Mouse (Mus musculus) brain, embryonic 14.5 days (tissue): ENCODE results near the gene Tmem121b. TPM values are rescaled to one million over a fixed set of nuclear protein-coding genes. Genes with fewer than 3 reads are reported as not detected.

Experiments
- DNase-seq: peaks from one replicate; pipeline ENCODE4 v3.0.0-alpha.2; 2011; ENCODE audit warnings: low read depth
- CTCF ChIP-seq: fragments of 200-500 bp; IDR thresholded peaks from 2 replicates; pipeline ENCODE4 v1.5.1; 2012; ENCODE audit warnings: inconsistent platforms, mild to moderate bottlenecking, moderate library complexity, borderline replicate concordance; ENCODE audit not compliant: insufficient read depth, insufficient read length; ENCODE audit errors: extremely low read depth
- POLR2A ChIP-seq: fragments of 200-500 bp; IDR thresholded peaks from 2 replicates; pipeline ENCODE4 v1.6.1; 2012; ENCODE audit warnings: mild to moderate bottlenecking, inconsistent platforms, borderline replicate concordance; ENCODE audit not compliant: poor library complexity, insufficient read depth, insufficient read length, severe bottlenecking; ENCODE audit errors: extremely low read depth
- polyA plus RNA-seq: library from polyadenylated mRNA; depleted of rRNA; stranded (reverse); fragments of >200 nt; gene quantifications from 2 replicates; pipeline ENCODE4 v1.2.3, GENCODE M21; 2012

The Tmem121b gene
- polyA plus RNA-seq, 1 experiment: 15.6 TPM

DNA sequence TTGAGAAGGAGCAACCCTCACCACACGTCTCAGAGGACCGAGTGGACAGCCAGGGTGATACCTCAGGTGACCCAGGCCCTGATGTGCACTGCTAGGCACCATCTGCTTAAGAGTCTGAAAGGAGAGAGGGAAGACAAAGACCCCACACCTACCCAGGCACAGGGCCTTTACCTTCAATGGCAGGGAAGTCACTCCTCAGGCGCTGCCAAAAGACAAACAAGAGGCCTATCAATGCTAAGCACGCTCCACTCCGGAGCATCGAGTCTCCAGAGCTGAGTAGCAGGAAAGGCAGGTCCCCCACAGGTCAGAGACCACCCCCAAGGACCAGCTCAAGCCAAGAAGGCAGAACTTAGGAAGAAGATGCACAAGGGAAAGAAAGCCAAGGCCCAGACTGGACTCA lies 23.3 kb upstream of the Tmem121b start:
- no peak for DNase-seq
- no peak for TF ChIP-seq POLR2A
- no peak for TF ChIP-seq CTCF

DNA sequence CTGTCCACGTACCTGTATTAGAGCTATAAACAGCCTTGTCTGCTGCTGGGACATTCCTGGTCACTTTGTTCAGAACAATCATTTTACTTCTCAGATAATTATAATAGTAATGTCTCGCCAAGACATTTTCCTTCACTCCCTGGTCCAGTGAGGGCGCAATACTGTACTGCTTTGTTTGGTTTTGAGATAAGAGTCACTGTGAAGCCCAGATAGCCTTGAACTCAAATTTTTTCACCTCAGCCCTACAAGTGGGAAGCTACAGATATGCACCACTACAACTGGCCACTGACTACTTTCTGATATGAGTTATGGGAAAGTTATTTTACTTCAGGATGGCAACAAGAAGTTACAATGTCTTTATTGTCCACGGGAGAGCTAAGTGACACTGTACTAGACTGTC lies 22.8 kb upstream of the Tmem121b start:
- no peak for DNase-seq
- TF ChIP-seq POLR2A (no peak), CTCF (no peak)

DNA sequence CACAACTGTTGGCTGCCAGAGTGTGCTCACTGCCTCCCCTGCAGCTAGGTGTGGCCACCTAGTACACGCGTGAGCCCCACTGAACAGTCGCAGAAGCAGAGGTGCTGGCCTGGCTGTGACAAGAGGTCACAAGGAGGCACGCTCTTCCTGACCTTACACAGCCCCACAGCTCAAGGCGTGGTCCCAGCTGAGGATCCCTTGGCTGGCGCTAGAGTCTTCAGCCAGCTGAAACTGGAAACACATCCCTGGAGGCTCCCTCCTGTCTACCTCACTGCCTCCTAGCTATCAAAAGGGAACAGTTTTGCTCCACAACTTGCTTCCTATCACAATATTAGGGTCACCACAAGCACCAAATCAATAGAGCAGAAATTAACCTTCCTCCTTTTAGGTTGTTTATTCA lies 17.6 kb upstream of the Tmem121b start:
- TF ChIP-seq POLR2A (no peak), CTCF (no peak)
- no peak for DNase-seq

DNA sequence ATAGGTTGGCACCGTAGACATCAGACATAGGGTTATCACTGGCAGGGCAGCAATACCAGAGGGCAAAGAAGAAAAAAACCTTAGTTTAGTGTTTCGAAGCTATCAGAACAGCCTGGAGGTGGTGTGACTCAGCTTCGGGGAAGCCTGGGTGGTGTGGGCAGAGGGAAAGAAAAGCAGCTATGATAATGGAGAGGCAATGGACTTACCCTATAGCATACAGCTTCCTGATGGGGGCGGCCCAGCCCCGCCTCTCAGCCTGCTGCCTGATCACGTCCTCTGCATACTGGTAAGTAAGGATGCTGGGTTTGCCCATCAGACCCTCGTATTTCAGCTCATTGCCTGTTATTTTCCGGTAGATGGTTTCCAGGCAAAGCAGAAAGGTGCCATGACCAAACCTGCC lies 16.8 kb upstream of the Tmem121b start:
- no peak for DNase-seq
- TF ChIP-seq CTCF (no peak), POLR2A (no peak)

DNA sequence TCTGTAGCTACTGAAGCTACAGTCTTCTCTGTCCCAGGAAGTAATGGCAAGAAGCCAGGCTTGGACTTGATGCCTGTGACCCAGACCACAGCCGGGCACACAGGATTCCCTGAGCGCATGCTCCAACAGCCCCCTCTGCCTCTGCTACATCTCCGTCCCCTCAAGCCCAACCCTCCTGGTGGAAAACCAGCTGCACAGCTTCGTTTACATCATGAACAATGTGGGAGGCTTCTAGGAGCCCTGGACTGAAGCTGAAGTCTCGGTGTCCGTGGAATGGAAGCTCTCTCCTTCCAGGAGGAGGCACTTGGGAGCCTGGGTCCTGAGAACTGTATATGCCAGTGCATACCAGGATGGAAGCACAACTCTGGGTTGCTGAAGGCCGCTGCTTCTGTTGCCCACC lies 16.4 kb upstream of the Tmem121b start:
- no peak for DNase-seq
- TF ChIP-seq CTCF (no peak), POLR2A (no peak)

DNA sequence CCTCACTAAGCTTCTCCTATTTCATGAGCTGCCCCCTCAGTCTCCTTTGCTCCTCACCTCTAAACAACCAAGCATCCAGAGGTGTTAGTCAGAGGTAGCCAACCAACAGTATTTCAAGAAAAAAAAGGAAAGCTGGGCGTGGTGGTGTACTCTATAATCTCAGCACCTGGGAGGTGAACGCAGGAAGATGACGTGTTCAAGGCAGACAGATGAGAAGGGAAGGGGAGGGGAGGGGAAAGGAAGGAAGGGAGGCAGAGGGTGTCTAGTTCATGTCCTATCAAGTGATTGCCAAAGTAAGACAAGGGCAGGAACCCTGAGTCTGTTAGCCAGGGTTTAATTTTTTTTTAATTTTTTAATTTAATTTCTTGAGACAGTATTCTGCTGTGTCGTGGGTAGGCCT lies 15.0 kb upstream of the Tmem121b start:
- DNase-seq: no peak
- no peak for TF ChIP-seq CTCF
- TF ChIP-seq POLR2A: no peak

DNA sequence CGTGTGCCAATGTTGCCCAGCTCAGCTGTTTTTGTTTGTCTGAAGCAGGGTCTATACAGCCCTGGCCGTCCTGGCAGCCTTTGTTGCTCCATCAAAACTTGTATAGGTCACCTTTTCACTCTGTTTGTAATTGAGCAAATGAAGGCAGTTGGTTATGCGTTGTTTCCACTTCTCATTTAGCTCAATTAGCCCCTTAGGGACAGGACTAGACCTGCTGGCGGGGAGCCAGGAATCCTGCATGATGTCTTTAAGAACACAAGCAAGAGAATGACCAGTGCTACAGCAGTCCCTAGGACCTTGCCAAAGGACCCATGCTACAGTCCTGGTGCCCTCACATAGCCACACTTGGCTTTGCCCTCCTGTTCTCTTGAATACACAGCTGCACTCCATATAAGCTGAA lies 11.9 kb upstream of the Tmem121b start:
- DNase-seq: peak; percentile 65
- TF ChIP-seq CTCF: no peak
- no peak for TF ChIP-seq POLR2A

DNA sequence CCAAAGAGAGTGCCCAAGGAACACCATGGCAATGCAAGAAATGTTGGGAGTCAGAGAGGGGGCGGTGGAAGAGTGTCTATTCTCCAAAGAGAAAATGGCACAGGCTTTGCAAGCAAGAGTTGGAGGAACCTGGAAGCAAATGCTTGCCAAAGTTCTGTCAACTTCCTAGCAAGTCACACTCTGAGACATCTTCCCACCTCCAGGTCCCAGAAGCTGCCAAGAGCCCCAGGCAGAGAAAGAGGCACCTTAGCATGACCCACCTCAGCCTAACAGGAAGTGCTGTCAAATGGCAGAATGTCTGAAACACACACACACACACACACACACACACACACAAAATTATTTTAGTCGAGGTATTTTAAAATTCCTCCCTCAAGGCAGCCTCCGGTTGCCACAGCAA lies 10.4 kb upstream of the Tmem121b start:
- TF ChIP-seq POLR2A (no peak), CTCF (no peak)
- no peak for DNase-seq

DNA sequence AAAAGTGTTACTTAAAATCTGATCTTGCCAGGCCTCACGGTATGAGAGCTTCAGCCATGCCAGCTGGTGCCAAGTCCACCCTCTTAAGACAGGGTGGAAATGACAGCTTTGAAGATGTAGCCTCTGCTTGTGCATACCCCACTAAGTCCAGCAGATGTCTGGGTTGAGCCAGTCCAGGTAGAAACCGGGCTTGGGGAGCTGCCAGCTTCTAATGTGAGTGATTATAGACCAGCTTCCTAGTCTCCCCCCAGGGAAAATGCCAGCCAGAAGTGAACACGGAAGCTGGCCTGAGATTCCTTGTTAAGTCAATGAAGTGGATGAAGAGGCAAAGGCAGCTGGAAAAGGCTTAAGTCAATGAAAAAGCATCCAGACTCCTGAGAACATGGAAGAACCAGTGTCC lies 2.9 kb upstream of the Tmem121b start:
- TF ChIP-seq POLR2A: no peak
- no peak for TF ChIP-seq CTCF
- DNase-seq: peak; percentile 19

DNA sequence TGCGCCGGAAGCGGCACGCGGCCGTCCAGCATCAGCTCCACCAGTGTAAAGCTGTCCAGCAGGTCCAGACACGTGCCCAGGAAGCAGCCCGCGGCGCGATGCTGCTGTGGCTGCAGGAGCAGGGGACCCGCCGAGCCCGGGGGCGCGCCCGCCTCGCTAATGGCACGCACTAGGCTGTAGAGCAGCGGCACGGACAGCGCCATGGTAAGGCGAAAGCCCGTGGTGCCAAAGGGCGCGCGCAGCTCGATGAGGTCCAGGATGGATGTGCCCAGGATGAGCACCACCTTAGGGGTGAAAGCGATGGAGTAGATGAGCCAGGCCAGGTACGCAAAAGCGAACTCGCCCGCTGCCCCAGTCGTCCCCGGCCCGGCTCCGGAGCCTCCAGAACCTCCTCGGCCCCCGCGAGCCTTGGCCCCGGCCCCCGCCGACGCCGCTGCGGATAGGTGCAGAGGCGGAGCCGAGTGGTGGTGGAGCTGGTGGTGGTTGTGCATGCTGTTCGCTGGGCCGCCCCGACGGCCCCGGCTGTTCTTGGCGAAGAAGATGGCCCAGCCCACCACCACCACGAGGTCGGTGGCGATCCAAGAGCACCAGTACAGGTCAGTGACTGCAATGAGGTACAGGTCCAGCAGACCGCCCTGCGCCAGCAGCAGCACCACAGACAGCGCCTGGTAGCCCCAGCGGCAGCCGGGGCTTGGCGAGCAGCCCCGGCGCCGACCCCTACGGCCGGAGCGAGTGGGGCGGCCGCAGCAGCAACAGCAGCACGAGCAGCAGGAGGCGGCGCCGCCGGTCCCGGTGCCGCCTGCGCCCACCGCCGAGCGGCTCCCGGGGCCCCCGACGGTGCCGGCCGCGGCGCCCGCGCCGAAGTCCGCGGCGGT lies 871 bp downstream of the Tmem121b start:
- TF ChIP-seq CTCF (no peak), POLR2A (no peak)
- peak; percentile 47 for DNase-seq

DNA sequence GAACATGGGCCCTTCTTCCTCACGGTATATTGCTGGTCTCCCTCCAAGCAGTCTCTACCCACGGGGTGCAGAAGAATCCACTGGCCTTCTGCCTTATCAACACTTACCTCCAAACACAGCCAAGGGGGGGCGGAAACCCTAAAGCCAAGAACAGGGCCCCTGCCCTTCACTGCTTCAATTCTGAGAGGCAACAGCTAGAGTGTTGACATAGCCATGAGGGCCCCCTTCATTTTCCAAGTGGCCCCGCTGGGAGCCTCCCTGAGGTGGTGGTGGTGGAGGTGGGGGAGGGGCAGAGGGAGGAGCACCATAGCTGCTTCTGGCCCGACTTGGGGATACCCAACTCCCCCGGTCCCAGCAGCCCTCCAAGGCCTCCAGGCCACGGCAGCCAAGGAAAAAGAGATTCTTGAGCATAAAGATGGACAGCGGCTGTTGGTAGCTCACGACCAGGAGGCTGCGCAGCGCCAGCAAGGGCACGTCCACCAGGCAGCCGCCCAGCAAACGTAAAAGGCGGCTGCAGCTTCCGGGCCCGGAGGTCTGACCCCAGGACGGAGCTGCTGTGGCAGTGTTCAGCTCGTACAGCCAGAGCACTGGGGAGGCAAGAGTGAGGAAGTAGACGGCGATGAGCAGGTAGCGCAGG lies 1.6 kb downstream of the Tmem121b start:
- DNase-seq: no peak
- TF ChIP-seq CTCF (no peak), POLR2A (no peak)

DNA sequence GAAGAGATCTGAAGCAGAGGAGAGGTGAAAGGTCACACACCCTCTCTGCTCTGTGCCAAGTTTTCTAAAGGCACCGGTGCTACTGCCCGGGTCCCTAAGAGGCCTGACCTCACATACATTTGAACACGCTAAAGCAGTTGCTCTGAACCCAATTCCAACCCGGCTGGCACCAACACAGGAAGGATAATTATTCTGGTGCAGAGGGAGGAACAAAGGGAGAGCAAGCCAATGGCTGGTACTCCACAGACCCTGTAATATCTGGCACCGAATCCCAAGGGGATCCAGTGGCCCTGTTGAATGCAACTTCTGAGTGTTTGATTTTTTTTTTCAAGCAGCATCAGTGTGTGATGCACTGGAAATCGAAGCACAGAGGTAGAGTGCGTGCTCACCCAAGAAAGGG lies 2.5 kb downstream of the Tmem121b start:
- TF ChIP-seq CTCF (no peak), POLR2A (no peak)
- peak; percentile 56 for DNase-seq

DNA sequence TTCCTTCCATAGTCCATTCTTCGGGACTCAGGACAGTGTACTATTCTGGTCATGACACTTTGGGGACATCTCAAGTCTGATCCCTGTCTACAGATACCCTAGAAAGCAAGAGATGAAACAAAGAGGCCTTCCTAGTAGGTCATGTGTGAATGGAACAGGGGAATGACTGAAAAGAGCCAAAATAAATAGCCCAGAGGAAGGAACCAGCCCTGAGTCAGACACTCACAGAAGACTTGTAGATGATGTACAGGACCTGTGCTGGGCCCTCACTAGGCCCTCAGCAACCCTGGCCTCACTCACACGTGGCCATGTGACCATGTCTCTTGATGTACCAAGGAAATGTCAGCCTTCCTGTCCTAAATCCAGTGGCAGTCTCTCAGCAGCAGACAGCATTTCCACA lies 4.1 kb downstream of the Tmem121b start:
- DNase-seq: no peak
- no peak for TF ChIP-seq CTCF
- no peak for TF ChIP-seq POLR2A

DNA sequence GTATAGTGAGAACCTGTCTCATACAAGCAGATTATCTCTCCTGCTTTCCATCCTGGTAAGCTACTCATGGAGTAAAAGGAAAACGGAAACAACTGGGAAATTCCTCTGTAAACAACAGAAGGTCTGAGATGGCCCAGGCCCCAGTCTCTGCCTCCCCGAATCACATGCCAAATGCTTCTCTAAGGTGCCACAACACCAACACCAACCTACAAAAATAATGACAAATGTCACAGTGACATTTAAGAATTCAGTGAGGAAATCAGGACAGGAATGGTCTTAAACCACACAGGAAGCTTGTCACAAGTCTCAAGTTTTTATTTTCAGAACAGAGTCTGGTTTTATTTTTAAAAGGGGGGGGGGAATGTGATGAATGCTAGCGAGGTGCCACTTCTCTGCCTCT lies 5.0 kb downstream of the Tmem121b start:
- TF ChIP-seq CTCF (no peak), POLR2A (no peak)
- no peak for DNase-seq
